Comparison of ENCODE assay signal across 23 mouse cellular contexts in the genomic region with DNA sequence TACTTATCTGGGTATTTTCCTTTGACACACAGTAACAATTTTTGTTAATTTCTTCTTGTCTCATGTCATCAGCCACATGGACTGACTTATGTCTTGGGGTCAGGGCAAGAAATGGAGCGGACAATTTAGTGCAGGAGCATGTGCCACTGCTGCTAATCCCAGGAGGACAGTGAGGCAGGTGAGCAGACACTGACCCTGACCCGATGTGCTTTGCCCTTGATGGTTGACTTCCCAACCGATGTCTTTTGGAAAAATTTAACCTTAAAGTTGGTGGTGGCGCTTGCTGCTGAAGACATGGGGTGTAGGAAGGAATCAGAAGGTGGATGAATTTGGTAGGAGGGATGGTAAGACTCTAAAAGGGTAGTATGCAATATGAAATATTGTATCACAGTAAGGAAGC.
A peak's percentile ranks its signal among the peaks of the same experiment; 100 is the strongest.
DNase-seq lines count a peak whose midpoint lies in the region; ATAC-seq lines count a peak whose summit lies in the region.
"Had no signal": no experiment of that assay in that cellular context is flagged by ENCODE, and none has a peak within 500 bp of the region (broad histone marks: within the 10 kb centered on the region; RNA-seq: fewer than 3 reads in every experiment).

No protein-coding gene starts in this region.

- no peaks in the 10 kb centered on the region for H3K36me3 ChIP-seq in kidney, embryonic 15.5 days
- no peaks in the 10 kb centered on the region for H3K36me3 ChIP-seq in kidney, embryonic 14.5 days (ENCODE audit: control insufficient read depth, insufficient read depth, low read length)
- H3K36me3 ChIP-seq: embryonic facial prominence, embryonic 10.5 days; embryonic facial prominence, embryonic 12.5 days; forebrain, embryonic 15.5 days; G1E had no signal

- H3K9me3 ChIP-seq in kidney, embryonic 15.5 days (replicated peaks) = no peaks in the 10 kb centered on the region
- no peaks in the 10 kb centered on the region for H3K9me3 ChIP-seq in kidney, embryonic 14.5 days (ENCODE audit: control insufficient read depth, low read length)
- H3K9me3 ChIP-seq: embryonic facial prominence, embryonic 10.5 days; embryonic facial prominence, embryonic 12.5 days; forebrain, embryonic 13.5 days; forebrain, embryonic 15.5 days; G1E had no signal

- H3K27me3 ChIP-seq in kidney, embryonic 15.5 days = no peaks in the 10 kb centered on the region
- no peaks in the 10 kb centered on the region for H3K27me3 ChIP-seq in kidney, embryonic 14.5 days (ENCODE audit: control insufficient read depth, insufficient read depth, low read length)
- H3K27me3 ChIP-seq: embryonic facial prominence, embryonic 12.5 days; forebrain, embryonic 13.5 days; forebrain, embryonic 15.5 days; Patski had no signal

- DNase-seq in kidney, adult 11 months = peak; percentile 32
- peak; percentile 27 to 64 for DNase-seq in kidney, adult 8-10 months
- DNase-seq in kidney, postnatal 25 days = peak; percentile 30 to 63
- no peak for DNase-seq in kidney, postnatal 14 days
- DNase-seq: adrenal gland, adult 8-10 months; adrenal gland, postnatal 14 days; adrenal gland, postnatal 36 days; B cell, adult 2 months; cerebellum, adult 11-12 months; cerebellum, adult 2 months; cerebellum, adult 9-10 months; cerebellum, postnatal 10 days; cerebellum, postnatal 25 days had no signal

- no peak for ATAC-seq in kidney, embryonic 15.5 days (replicated peaks; ENCODE audit: low FRiP score)
- no peak for ATAC-seq in kidney, embryonic 14.5 days (ENCODE audit: low FRiP score, low TSS enrichment)
- ATAC-seq: activated CD4-positive, CD25-positive, alpha-beta regulatory T cell, adult 4 months; CD4-positive, CD25-positive, alpha-beta regulatory T cell, adult 4 months; forebrain, embryonic 13.5 days; forebrain, embryonic 15.5 days; Patski had no signal

- H3K4me1 ChIP-seq in kidney, embryonic 15.5 days = peaks cover 16% of the 10 kb centered on the region
- H3K4me1 ChIP-seq in kidney, embryonic 14.5 days (ENCODE audit: control insufficient read depth, insufficient read depth, low read length) = 0 out of 2 replicates have a peak, but pooled peaks cover 5% of the 10 kb centered on the region
- H3K4me1 ChIP-seq: embryonic facial prominence, embryonic 10.5 days; embryonic facial prominence, embryonic 12.5 days; forebrain, embryonic 13.5 days had no signal

- H3K4me2 ChIP-seq in kidney, embryonic 15.5 days = no peak overlapping the region
- H3K4me2 ChIP-seq in kidney, embryonic 14.5 days (replicated peaks; ENCODE audit: low read depth, low read length) = no peak overlapping the region
- H3K4me2 ChIP-seq: embryonic facial prominence, embryonic 12.5 days; forebrain, embryonic 13.5 days; forebrain, embryonic 15.5 days had no signal

- H3K4me3 ChIP-seq in kidney, embryonic 15.5 days (replicated peaks) = no peak overlapping the region
- H3K4me3 ChIP-seq in kidney, embryonic 14.5 days (ENCODE audit: low read length) = no peak overlapping the region
- H3K4me3 ChIP-seq: embryonic facial prominence, embryonic 10.5 days; embryonic facial prominence, embryonic 12.5 days; forebrain, embryonic 13.5 days; forebrain, embryonic 15.5 days had no signal

- no peak overlapping the region for H3K9ac ChIP-seq in kidney, embryonic 15.5 days
- no peak overlapping the region for H3K9ac ChIP-seq in kidney, embryonic 14.5 days (ENCODE audit: low read depth, low read length)
- H3K9ac ChIP-seq: embryonic facial prominence, embryonic 12.5 days; forebrain, embryonic 13.5 days; forebrain, embryonic 15.5 days had no signal

- H3K27ac ChIP-seq in kidney, embryonic 15.5 days = no peak overlapping the region
- H3K27ac ChIP-seq in kidney, embryonic 14.5 days (ENCODE audit: low read depth, low read length) = no peak overlapping the region
- H3K27ac ChIP-seq: embryonic facial prominence, embryonic 10.5 days; embryonic facial prominence, embryonic 12.5 days; forebrain, embryonic 13.5 days; forebrain, embryonic 15.5 days had no signal

- 81% methylated on average over 4 of the region's 4 CpGs for WGBS in kidney, embryonic 15.5 days
- 87% methylated on average over 4 of the region's 4 CpGs for WGBS in kidney, embryonic 14.5 days
